Mouse (Mus musculus) heart, embryonic 11.5 days (tissue): ENCODE results near the gene Aipl1. TPM values are rescaled to one million over a fixed set of nuclear protein-coding genes. Genes with fewer than 3 reads are reported as not detected.
"Not testable (repeated sequence)": the region's sequence is repeated elsewhere in the genome, so short reads cannot be mapped to it uniquely, and the experiment has no call there.

Experiments used
- ATAC-seq: fragments of 200-750 bp; cut with Nextera tagmentation; replicated peaks from 2 replicates; pipeline ENCODE4 v1.8.0; 2017; ENCODE audit warnings: moderate library complexity; ENCODE audit not compliant: insufficient number of reproducible peaks, low FRiP score, low TSS enrichment
- H3K27ac ChIP-seq: fragments of 300-500 bp; sonication (generic); 2 replicates; pipeline ENCODE4 v1.5.1; 2014; ENCODE audit warnings: mild to moderate bottlenecking, low read depth, low read length
- H3K27me3 ChIP-seq: fragments of 300-500 bp; sonication (generic); 2 replicates; pipeline ENCODE4 v1.6.1; 2014; ENCODE audit warnings: mild to moderate bottlenecking, low read length, mixed read lengths; ENCODE audit not compliant: control insufficient read depth, insufficient read depth
- H3K36me3 ChIP-seq: fragments of 300-500 bp; sonication (generic); 2 replicates; pipeline ENCODE4 v1.6.1; 2014; ENCODE audit warnings: mild to moderate bottlenecking, low read length, moderate library complexity, mixed read lengths; ENCODE audit not compliant: control insufficient read depth, insufficient read depth
- H3K4me1 ChIP-seq: fragments of 300-500 bp; sonication (generic); 2 replicates; pipeline ENCODE4 v1.6.1; 2014; ENCODE audit warnings: low read length; ENCODE audit not compliant: control insufficient read depth, insufficient read depth
- H3K4me2 ChIP-seq: fragments of 300-500 bp; sonication (generic); 2 replicates; pipeline ENCODE4 v1.6.1; 2014; ENCODE audit warnings: mild to moderate bottlenecking, moderate library complexity
- H3K4me3 ChIP-seq: fragments of 300-500 bp; sonication (generic); 2 replicates; pipeline ENCODE4 v1.5.1; 2014; ENCODE audit warnings: low read depth, low read length
- H3K9ac ChIP-seq: fragments of 300-500 bp; sonication (generic); 2 replicates; pipeline ENCODE4 v1.6.1; 2014; ENCODE audit warnings: mild to moderate bottlenecking, low read depth, low read length, moderate library complexity
- H3K9me3 ChIP-seq: fragments of 300-500 bp; sonication (generic); replicated peaks from 2 replicates; pipeline ENCODE4 v1.6.1; 2016; ENCODE audit warnings: low read length; ENCODE audit not compliant: control insufficient read depth
- WGBS: fragments of 180-500 bp; shearing (Covaris S2); extraction: QIAGEN DNeasy Blood & Tissue Kit; methylation state at CpG from one replicate; pipeline ENCODE4 v1.1.7; 2014; ENCODE audit not compliant: insufficient replicate concordance; 5-methylcytosine and 5-hydroxymethylcytosine counted together
- polyA plus RNA-seq: library from polyadenylated mRNA; unstranded; fragments of >200 nt; fragmentation: Nextera tagmentation; extraction: Ambion mirVana; gene quantifications from 2 replicates; pipeline ENCODE4 v1.2.1, GENCODE M21; 2014

The Aipl1 gene
- polyA plus RNA-seq, 1 experiment from 2014 or later = 0.34 TPM

DNA sequence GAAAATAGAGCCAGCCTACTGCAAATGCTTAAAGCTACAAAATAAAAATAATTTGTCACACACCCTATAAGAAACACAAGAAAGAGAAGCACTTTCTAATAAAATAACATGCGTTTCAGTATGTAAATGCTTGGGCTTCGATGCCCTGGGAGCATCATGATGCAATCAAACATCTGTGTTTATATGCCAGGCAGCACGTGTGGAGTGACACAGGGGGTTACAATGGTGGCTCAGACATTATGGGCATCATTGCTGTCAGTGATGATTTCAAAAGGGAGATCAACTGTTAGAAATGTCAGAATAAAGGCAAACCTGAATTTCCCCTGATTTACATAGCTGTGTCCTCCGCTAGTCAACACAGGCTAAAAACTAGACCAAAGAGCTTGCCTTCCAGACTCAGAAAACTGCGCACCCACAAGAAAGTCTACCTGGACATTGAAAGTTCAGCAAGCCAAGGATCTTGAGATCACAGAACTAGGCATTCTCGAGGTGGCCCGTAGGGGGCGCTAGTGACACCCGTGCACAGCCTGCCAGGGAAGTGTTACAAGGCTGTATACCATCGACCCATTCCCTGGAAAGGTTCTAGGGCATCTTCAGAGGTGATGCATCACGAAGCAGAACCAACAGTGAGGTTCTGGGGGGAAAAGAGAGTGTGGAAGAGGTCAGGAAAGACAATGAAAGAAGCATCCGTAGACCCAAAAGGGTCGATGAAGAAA lies 35.0 kb downstream of the Aipl1 start:
- H3K27ac ChIP-seq = no peak overlapping the region
- no peaks in the 10 kb centered on the region for H3K9me3 ChIP-seq
- WGBS = 39% methylated on average over 13 of the region's 13 CpGs

DNA sequence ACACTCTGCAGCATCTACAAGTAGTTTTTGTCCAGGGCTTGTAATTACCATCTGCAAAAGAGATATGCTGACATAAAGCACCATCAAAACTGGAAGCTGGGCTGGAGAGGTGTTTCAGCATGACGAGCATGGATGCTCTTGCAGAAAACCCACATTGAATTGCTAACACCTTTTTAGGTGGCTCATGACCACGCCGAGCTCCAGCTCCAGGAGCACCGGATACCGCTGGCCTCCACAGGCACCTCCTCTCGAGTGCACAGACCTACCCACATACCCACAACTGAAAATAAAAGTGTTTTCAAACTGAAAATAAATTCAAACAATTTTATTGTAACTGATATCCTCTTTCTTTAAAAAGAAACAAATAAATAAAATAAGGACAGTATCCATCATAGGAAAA lies 37.1 kb downstream of the Aipl1 start:
- no peak for ATAC-seq
- WGBS = 79% methylated on average over 6 of the region's 6 CpGs
- Histone ChIP-seq H3K27ac (no peak overlapping the region), H3K27me3 (no peaks in the 10 kb centered on the region), H3K4me3 (no peak overlapping the region), H3K4me2 (no peak overlapping the region), H3K36me3 (no peaks in the 10 kb centered on the region), H3K9me3 (no peaks in the 10 kb centered on the region), H3K4me1 (peaks cover 11% of the 10 kb centered on the region; the same call in 1 of the 2 replicates), H3K9ac (no peak overlapping the region)

More for the DNA sequence above, 35.0 kb downstream of the Aipl1 start:
- no peak for ATAC-seq
- Histone ChIP-seq H3K4me3 (no peak overlapping the region), H3K4me2 (no peak overlapping the region), H3K9ac (no peak overlapping the region), H3K36me3 (no peaks in the 10 kb centered on the region), H3K27me3 (no peaks in the 10 kb centered on the region), H3K4me1 (no peaks in the 10 kb centered on the region)

DNA sequence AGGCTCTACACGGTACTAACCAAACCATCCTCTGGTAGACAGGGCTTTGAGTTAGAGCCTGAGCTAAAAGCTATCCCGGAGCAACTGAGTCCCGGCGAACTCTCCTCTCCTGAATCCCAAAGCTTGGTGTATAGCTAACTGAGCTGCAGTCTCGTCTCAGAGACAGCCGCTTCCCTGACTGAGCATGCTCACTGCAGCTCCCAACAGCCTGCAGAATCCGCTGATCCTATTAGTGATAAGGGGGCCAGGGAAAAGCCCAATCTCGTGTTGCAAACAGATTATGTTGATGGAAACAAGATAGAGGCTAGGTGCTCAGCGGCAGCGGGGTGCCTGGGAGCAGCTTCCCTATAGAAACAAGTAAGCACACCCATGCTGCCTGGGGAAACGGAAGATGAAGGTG lies 40.5 kb downstream of the Aipl1 start:
- no peak overlapping the region for H3K4me3 ChIP-seq

DNA sequence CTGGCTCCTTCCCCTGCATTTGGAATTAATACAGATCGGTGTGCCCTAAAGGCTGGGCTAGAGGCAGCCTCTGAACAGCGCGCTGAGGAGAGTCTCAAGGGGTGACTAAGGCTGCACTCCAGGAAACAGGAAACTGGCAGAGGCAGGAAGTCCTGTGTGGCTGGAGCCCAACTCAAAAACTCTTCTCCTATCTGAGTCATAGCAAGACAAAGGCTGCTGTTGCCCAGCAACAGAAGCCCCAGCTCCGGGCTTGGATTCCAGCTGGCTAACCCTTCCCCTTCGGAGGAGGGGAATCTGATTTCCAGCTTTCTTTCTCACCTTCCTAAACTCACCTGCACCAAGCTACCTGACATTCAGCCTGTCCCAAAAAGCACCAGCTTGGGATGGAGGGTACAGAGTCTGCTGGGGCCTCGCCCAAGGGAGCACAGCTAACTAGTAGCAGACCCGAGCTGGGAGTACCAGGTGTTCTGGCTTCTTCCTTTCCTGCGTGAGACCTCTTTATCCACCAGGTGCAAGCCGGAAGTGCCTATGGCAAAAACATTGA lies 41.3 kb downstream of the Aipl1 start:
- Histone ChIP-seq H3K27ac (peak overlapping the region; percentile 64), H3K4me1 (peaks cover 11% of the 10 kb centered on the region; the same call in 1 of the 2 replicates), H3K9ac (peak overlapping the region; percentile 44; the same call in 1 of the 2 replicates), H3K4me3 (0 out of 2 replicates have a peak overlapping the region, but pooled peaks have one; percentile 8), H3K36me3 (no peaks in the 10 kb centered on the region), H3K9me3 (no peaks in the 10 kb centered on the region), H3K27me3 (no peaks in the 10 kb centered on the region), H3K4me2 (peak overlapping the region; percentile 44)
- WGBS = 23% methylated on average over 9 of the region's 9 CpGs
- peak; percentile 57; the same call in 1 of the 2 replicates for ATAC-seq

More for the DNA sequence above, 40.5 kb downstream of the Aipl1 start:
- no peak overlapping the region for H3K9ac ChIP-seq
- ATAC-seq = no peak
- H3K27ac ChIP-seq = no peak overlapping the region
- peaks cover 11% of the 10 kb centered on the region; the same call in 1 of the 2 replicates for H3K4me1 ChIP-seq
- no peaks in the 10 kb centered on the region for H3K9me3 ChIP-seq
- H3K4me2 ChIP-seq = peak overlapping the region; percentile 24; the same call in 1 of the 2 replicates
- no peaks in the 10 kb centered on the region for H3K36me3 ChIP-seq
- no peaks in the 10 kb centered on the region for H3K27me3 ChIP-seq
- 13% methylated on average over 11 of the region's 11 CpGs for WGBS

DNA sequence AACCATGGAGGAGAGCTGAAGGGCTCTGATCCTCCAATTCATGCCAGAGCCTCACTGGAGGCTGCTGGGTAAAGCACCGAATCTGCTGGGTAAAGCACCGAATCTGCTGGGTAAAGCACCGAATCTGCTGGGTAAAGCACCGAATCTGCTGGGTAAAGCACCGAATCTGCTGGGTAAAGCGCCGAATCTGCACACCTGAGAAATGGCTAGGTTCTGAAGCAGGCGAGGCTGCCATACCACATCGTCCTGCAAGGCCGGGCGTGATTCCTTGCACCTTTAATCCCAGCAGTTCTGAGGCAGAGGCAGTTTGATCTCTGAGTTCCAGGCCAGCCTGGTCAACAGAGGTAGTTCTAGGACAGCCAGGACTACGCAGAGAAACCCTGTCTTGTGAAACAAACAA lies 44.9 kb downstream of the Aipl1 start:
- H3K9me3 ChIP-seq = no peaks in the 10 kb centered on the region
- no peaks in the 10 kb centered on the region for H3K36me3 ChIP-seq
- no peaks in the 10 kb centered on the region for H3K27me3 ChIP-seq
- no peak overlapping the region for H3K27ac ChIP-seq
- no peak overlapping the region for H3K9ac ChIP-seq
- 81% methylated on average over 12 of the region's 12 CpGs for WGBS
- H3K4me2 ChIP-seq = no peak overlapping the region
- no peak for ATAC-seq
- no peak overlapping the region for H3K4me3 ChIP-seq
- H3K4me1 ChIP-seq = peaks cover 11% of the 10 kb centered on the region; the same call in 1 of the 2 replicates

DNA sequence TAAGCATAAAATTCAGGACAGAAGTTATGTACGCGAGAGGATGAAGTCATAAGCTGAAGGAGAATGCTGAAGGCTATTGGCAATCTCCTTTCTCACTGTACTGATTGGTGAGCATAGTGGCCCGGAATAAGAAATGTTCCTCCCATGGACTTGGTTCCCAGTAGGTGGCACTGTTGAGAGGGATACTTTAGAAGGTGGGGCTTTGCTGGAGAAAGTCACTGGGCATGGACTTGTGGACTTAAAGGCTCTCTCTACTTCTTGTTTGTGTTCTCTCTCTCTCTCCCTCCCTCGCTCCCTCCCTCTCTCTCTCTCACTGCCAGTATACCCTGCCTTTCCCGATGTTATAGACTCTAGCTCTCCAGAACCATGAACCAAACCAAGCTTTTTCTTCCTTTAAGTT lies 45.8 kb downstream of the Aipl1 start:
- no peaks in the 10 kb centered on the region for H3K27me3 ChIP-seq
- H3K27ac ChIP-seq = no peak overlapping the region
- no peaks in the 10 kb centered on the region for H3K36me3 ChIP-seq
- no peaks in the 10 kb centered on the region for H3K9me3 ChIP-seq
- no peak overlapping the region for H3K4me2 ChIP-seq
- WGBS = 22% methylated on average over 5 of the region's 5 CpGs
- H3K4me1 ChIP-seq = peaks cover 5% of the 10 kb centered on the region; the same call in 1 of the 2 replicates
- no peak overlapping the region for H3K4me3 ChIP-seq
- no peak for ATAC-seq
- no peak overlapping the region for H3K9ac ChIP-seq

DNA sequence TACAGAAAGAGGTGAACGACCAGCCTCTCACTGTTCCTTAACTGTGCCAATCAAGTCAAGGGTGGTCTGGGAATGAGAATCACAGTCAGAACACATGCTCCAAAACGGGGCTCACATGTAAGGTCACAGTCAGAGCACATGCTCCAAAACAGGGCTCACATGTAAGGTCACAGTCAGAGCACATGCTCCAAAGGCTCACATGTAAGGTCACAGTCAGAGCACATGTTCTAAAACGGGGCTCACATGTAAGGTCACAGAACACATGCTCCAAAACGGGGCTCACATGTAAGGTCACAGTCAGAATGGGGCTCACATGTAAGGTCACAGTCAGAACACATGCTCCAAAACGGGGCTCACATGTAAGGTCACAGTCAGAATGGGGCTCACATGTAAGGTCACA lies 47.9 kb downstream of the Aipl1 start:
- not testable (repeated sequence) for H3K9ac ChIP-seq, H3K27me3 ChIP-seq, H3K4me3 ChIP-seq, H3K27ac ChIP-seq, H3K9me3 ChIP-seq, H3K4me1 ChIP-seq, H3K4me2 ChIP-seq, H3K36me3 ChIP-seq, ATAC-seq
- 56% methylated on average over 5 of the region's 5 CpGs for WGBS

DNA sequence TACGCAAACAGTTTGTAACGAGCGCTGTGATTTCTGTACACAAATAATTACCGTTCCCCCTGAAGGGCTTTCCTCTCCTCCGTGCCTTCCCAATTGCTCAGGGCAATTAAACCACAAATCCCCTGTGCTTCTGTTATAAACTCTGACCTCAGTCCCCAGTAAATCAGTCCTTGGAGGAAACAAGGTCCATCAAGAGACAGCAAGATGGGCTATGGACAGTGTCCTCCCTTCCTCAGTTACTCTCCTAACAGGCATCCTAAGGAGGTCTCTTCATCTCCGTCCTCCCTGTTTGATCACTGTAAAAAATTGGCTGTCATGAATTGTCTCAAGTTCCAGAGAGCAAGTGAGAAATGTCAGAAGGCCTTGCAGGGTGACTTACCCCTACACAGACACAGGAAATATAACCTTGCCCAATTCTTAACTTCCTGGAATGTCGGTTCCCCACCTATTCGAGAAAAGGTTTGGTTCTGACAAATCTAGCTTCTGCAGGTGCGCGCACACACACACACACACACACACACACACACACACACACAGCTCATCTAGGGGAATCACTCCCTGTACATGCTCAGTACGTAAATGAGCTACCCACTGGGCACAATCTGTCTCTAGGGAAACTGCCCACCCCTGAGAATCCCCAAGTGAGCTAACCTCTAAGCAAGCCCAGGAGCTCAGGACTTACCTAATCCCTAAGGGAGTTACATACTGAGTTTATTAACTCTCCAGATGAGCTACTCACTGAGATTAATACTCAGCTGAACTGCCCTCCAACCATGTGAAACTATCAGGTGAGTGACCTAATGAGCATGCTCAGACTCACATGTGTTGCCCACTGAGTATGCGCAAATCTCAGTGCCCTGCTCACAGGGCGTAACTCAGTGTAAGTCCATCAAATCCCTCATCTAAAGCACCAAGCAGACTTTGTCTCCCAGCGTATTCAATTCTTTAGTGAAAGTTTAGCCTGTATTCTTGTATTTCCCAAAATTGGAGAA lies 49.9 kb downstream of the Aipl1 start:
- no peaks in the 10 kb centered on the region for H3K9me3 ChIP-seq
- no peak overlapping the region for H3K4me3 ChIP-seq
- 0 out of 2 replicates have a peak, but pooled peaks cover 2% of the 10 kb centered on the region for H3K27me3 ChIP-seq
- H3K4me2 ChIP-seq = no peak overlapping the region
- no peaks in the 10 kb centered on the region for H3K36me3 ChIP-seq
- WGBS = 78% methylated on average over 14 of the region's 14 CpGs
- H3K4me1 ChIP-seq = no peaks in the 10 kb centered on the region
- no peak for ATAC-seq
- no peak overlapping the region for H3K9ac ChIP-seq
- H3K27ac ChIP-seq = no peak overlapping the region
